Mouse (Mus musculus) heart, embryonic 15.5 days (tissue): Measurements from ENCODE around the gene Kdelr3. TPM values are rescaled to one million over a fixed set of nuclear protein-coding genes. Genes with fewer than 3 reads are reported as not detected.
A peak's percentile ranks its signal among the peaks of the same experiment; 100 is the strongest.

ENCODE experiments used
- ATAC-seq: fragments of 200-750 bp; cut with Nextera tagmentation; replicated peaks from 2 replicates; pipeline ENCODE4 v1.8.0; 2017; ENCODE audit warnings: low read depth, moderate TSS enrichment; ENCODE audit not compliant: insufficient number of reproducible peaks, insufficient read depth, low FRiP score
- H3K27ac ChIP-seq: fragments of 300-500 bp; sonication (generic); 2 replicates; pipeline ENCODE4 v1.5.1; 2015; ENCODE audit warnings: mild to moderate bottlenecking, inconsistent platforms
- H3K27me3 ChIP-seq: fragments of 300-500 bp; sonication (generic); 2 replicates; pipeline ENCODE4 v1.6.1; 2015; ENCODE audit warnings: inconsistent platforms
- H3K36me3 ChIP-seq: fragments of 300-500 bp; sonication (generic); 2 replicates; pipeline ENCODE4 v1.6.1; 2015; ENCODE audit warnings: mild to moderate bottlenecking, inconsistent platforms
- H3K4me1 ChIP-seq: fragments of 300-500 bp; sonication (generic); replicated peaks from 2 replicates; pipeline ENCODE4 v1.6.1; 2015; ENCODE audit warnings: inconsistent platforms
- H3K4me2 ChIP-seq: fragments of 300-500 bp; sonication (generic); 2 replicates; pipeline ENCODE4 v1.6.1; 2015; ENCODE audit warnings: inconsistent platforms, mild to moderate bottlenecking, moderate library complexity
- H3K4me3 ChIP-seq: fragments of 300-500 bp; sonication (generic); 2 replicates; pipeline ENCODE4 v1.5.1; 2015; ENCODE audit warnings: mild to moderate bottlenecking, inconsistent platforms
- H3K9ac ChIP-seq: fragments of 300-500 bp; sonication (generic); 2 replicates; pipeline ENCODE4 v1.6.1; 2015; ENCODE audit warnings: mild to moderate bottlenecking, inconsistent platforms
- H3K9me3 ChIP-seq: fragments of 300-500 bp; sonication (generic); replicated peaks from 2 replicates; pipeline ENCODE4 v1.6.1; 2016; ENCODE audit warnings: inconsistent platforms
- WGBS: fragments of 180-500 bp; shearing (Covaris S2); methylation state at CpG from one replicate; pipeline ENCODE4 v1.1.7; 2015; ENCODE audit warnings: mixed read lengths; 5-methylcytosine and 5-hydroxymethylcytosine counted together
- polyA plus RNA-seq: library from polyadenylated mRNA; unstranded; fragments of >200 nt; fragmentation: Nextera tagmentation; extraction: Ambion mirVana; gene quantifications from 2 replicates; pipeline ENCODE4 v1.2.1, GENCODE M21; 2015

The Kdelr3 gene
- polyA plus RNA-seq, 1 experiment from 2014 or later = 62.9 TPM

DNA sequence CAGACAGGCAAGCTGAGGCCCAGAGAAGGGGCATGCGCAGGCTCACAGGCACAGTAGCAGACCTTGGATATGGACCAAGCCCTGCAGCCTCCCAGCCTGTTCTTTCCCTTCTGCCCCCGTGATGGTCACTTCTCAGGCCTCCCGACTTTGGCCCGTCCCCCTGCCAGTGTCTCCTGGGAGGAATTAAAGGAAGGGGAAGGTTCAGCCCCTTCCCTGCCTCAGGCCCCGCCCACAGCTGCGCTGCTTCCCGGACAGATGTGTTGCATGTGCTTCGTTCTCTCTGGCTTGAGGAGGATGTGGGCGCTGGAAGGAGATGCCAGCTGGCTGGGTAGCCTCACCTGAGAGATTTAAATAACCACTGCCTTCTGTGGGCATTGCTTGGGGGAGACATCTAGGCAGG, 2.3 kb upstream of the Kdelr3 start:
- H3K9ac ChIP-seq = no peak overlapping the region
- no peaks in the 10 kb centered on the region for H3K36me3 ChIP-seq
- no peak for ATAC-seq
- no peak overlapping the region for H3K27ac ChIP-seq
- H3K4me1 ChIP-seq = peaks cover 55% of the 10 kb centered on the region
- no peak overlapping the region for H3K4me2 ChIP-seq
- peaks cover 54% of the 10 kb centered on the region for H3K27me3 ChIP-seq
- no peak overlapping the region for H3K4me3 ChIP-seq
- 12% methylated on average over 9 of the region's 9 CpGs for WGBS
- no peaks in the 10 kb centered on the region for H3K9me3 ChIP-seq

DNA sequence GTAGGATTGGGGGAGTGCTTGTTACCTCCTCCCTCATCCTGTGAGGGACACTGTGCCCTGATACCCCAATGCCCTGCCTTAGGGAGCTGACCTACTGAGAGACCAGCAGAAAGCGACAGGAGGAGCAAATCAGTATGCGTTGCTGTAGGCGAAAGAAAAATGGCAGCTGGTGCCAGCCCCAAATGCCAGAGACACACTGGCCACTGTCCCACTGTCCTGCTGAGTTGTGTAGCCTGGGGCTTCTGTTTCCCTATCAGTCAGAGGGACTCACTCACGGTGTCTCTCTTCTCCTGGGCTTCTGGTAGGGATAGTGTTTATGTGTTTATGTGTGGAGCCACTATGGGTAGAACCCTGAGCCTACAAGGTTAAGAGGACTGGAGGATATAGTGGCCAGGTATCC, 1.5 kb downstream of the Kdelr3 start:
- Histone ChIP-seq H3K4me1 (peaks cover 37% of the 10 kb centered on the region), H3K9ac (peak overlapping the region; percentile 74; the same call in 1 of the 2 replicates), H3K9me3 (no peaks in the 10 kb centered on the region), H3K4me3 (peak overlapping the region; percentile 79), H3K27ac (no peak overlapping the region), H3K4me2 (peak overlapping the region; percentile 92), H3K27me3 (peaks cover 21% of the 10 kb centered on the region), H3K36me3 (peaks cover under 1% of the 10 kb centered on the region; the same call in 1 of the 2 replicates)
- 74% methylated on average over 4 of the region's 4 CpGs for WGBS
- no peak for ATAC-seq

DNA sequence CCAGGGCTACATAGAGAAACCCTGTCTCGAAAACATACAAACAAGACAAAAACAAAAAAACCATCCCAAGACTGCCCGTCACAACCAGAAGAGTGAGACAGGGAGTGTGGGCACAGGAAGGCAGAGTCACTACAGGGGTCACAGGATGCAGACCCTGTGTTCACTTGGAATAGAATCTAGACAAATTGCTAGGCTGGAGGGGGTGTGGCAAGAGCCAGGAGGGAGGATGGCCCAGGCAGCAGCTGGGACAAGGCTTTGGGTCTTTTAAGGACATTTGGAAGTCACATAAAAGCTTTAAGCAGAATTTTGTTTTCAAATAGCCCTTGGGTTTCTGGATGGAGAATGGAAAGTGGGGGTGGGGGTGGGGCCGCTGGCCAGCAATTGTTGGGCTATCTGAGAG, 2.4 kb downstream of the Kdelr3 start:
- Histone ChIP-seq H3K27ac (no peak overlapping the region), H3K4me3 (no peak overlapping the region), H3K9ac (no peak overlapping the region), H3K4me1 (peaks cover 37% of the 10 kb centered on the region), H3K9me3 (no peaks in the 10 kb centered on the region), H3K4me2 (peak overlapping the region; percentile 92; the same call in 1 of the 2 replicates), H3K36me3 (peaks cover 8% of the 10 kb centered on the region; the same call in 1 of the 2 replicates), H3K27me3 (peaks cover 16% of the 10 kb centered on the region)
- WGBS = 85% methylated on average over 3 of the region's 3 CpGs
- ATAC-seq = no peak

GRCm38 (mm10) chr15:79519400-79520220, 3.4 kb downstream of the Kdelr3 start:
- Histone ChIP-seq H3K27me3 (peaks cover 5% of the 10 kb centered on the region), H3K9ac (no peak overlapping the region), H3K4me1 (peaks cover 35% of the 10 kb centered on the region), H3K27ac (no peak overlapping the region), H3K4me3 (no peak overlapping the region), H3K4me2 (no peak overlapping the region), H3K36me3 (peaks cover 8% of the 10 kb centered on the region; the same call in 1 of the 2 replicates), H3K9me3 (no peaks in the 10 kb centered on the region)
- 56% methylated on average over 16 of the region's 16 CpGs for WGBS
- ATAC-seq = no peak

GRCm38 (mm10) chr15:79525564-79525963, 9.4 kb downstream of the Kdelr3 start:
- peaks cover 8% of the 10 kb centered on the region for H3K4me1 ChIP-seq
- no peak overlapping the region for H3K9ac ChIP-seq
- H3K27me3 ChIP-seq = no peaks in the 10 kb centered on the region
- H3K9me3 ChIP-seq = no peaks in the 10 kb centered on the region
- H3K4me2 ChIP-seq = no peak overlapping the region
- WGBS = 81% methylated on average over 5 of the region's 5 CpGs
- no peak overlapping the region for H3K27ac ChIP-seq
- H3K36me3 ChIP-seq = peaks cover 48% of the 10 kb centered on the region
- no peak overlapping the region for H3K4me3 ChIP-seq
- no peak for ATAC-seq

DNA sequence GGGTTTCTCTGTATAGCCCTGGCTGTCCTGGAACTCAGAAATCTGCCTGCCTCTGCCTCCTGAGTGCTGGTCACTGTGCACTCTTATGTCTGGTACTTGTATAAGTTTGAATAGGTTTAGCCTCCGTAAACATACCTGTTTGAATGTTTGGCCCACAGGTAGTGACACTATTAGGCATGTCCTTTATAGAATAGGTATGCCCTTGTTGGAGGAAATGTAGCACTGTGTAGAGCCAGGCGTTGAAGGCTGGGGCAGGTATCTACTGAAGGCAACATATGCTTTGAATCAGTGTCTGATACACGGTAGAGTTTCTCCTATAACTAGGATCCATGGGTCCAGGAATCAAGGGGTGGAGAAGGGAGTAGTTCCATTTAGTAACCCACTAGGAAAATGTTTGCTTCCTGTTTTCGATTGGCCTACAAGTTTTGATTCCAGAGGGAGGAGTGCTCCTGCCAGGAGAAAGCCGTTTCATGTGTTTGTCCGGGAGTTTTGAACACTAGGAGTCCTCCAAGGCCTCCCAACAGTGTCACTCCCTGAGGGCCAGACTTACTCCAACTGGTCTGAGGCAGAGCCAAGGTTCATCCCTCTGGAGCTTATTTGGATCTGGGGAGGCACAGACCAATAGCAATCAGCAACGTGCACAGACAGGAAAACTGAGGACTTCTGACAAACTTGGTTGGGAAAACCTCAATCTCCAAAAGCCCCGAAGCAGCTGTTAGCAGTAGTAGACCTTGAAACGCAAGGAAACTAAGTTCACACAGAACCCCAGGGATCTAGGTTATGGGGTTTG, 10.0 kb downstream of the Kdelr3 start:
- H3K27ac ChIP-seq = no peak overlapping the region
- H3K36me3 ChIP-seq = peaks cover 54% of the 10 kb centered on the region
- 57% methylated on average over 9 of the region's 9 CpGs for WGBS
- H3K9ac ChIP-seq = no peak overlapping the region
- no peaks in the 10 kb centered on the region for H3K9me3 ChIP-seq
- no peak overlapping the region for H3K4me2 ChIP-seq
- no peak for ATAC-seq
- H3K4me3 ChIP-seq = no peak overlapping the region
- H3K4me1 ChIP-seq = peaks cover 8% of the 10 kb centered on the region
- H3K27me3 ChIP-seq = no peaks in the 10 kb centered on the region

GRCm38 (mm10) chr15:79527192-79527591, 11.0 kb downstream of the Kdelr3 start:
- no peak for ATAC-seq
- H3K9me3 ChIP-seq = no peaks in the 10 kb centered on the region
- H3K27me3 ChIP-seq = no peaks in the 10 kb centered on the region
- H3K9ac ChIP-seq = no peak overlapping the region
- WGBS = 75% methylated on average over 4 of the region's 4 CpGs
- peaks cover 8% of the 10 kb centered on the region for H3K4me1 ChIP-seq
- no peak overlapping the region for H3K27ac ChIP-seq
- H3K4me3 ChIP-seq = no peak overlapping the region
- H3K4me2 ChIP-seq = no peak overlapping the region
- H3K36me3 ChIP-seq = peaks cover 64% of the 10 kb centered on the region

GRCm38 (mm10) chr15:79527991-79528639, 11.9 kb downstream of the Kdelr3 start:
- WGBS = 60% methylated on average over 5 of the region's 5 CpGs
- Histone ChIP-seq H3K4me2 (no peak overlapping the region), H3K9me3 (no peaks in the 10 kb centered on the region), H3K4me1 (peaks cover 8% of the 10 kb centered on the region), H3K27me3 (no peaks in the 10 kb centered on the region), H3K27ac (no peak overlapping the region), H3K9ac (no peak overlapping the region), H3K36me3 (peaks cover 69% of the 10 kb centered on the region), H3K4me3 (no peak overlapping the region)
- ATAC-seq = no peak

DNA sequence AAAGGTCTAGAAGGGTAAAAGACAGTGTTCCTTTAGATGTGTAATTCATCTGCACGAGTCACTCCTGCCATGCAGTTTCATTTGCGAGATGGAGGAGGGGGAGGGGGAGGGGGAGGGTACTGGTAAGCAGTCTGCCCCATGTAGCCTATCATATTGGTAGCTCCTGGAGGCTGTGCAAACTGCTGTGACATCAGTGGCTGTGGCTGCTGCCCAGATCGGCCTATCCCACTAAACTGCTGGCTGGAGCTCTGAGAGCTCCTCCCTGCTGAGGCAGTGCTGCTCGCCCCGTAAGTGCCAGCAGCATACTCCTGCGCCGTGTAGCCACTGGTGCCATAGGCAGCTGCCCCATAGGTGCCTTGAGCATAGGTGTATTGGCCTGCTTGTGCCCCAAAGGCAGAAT, 13.7 kb downstream of the Kdelr3 start:
- Histone ChIP-seq H3K9ac (no peak overlapping the region), H3K36me3 (peaks cover 84% of the 10 kb centered on the region), H3K4me3 (no peak overlapping the region), H3K27me3 (no peaks in the 10 kb centered on the region), H3K27ac (no peak overlapping the region), H3K4me2 (no peak overlapping the region), H3K9me3 (no peaks in the 10 kb centered on the region), H3K4me1 (peaks cover 8% of the 10 kb centered on the region)
- 74% methylated on average over 7 of the region's 7 CpGs for WGBS
- no peak for ATAC-seq

DNA sequence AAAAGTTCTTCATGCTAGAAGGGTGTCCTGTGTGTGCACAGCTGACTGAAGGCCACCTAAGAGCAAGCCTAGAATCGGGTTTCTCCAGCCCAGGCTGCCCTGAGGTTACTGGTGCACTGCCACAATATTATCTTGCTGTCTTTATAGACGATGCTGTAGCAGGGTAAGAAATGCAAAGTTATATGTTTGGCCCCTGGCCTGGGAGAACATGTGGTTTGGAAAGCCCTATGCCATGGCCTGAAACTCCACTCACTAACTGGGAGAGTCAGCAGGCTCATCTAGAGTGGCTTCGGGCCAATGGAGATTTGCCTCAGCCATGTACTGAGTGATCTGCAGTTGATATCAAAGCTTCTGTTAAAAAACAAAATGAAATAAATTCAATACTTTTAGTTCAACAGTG, 17.6 kb downstream of the Kdelr3 start:
- 80% methylated on average over 3 of the region's 3 CpGs for WGBS
- peaks cover 98% of the 10 kb centered on the region for H3K36me3 ChIP-seq

DNA sequence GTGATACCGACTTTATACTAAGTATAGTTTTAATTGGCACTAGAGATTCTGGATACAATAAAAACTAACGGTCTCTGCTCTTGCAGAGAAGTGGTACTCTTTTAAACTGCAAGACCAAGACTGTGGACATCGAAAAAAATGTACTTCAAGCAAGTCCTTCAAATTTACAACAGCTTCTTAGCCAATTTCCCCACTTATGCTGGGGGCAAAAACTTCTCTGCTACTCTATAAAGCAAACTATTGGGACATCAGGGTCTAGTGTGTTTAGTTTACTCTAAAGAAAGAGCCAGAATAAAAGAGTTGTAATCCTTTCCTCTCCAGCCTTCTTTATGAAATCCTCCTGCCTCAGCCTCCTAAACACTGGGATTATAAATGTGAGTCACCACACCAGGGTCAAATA, 27.8 kb downstream of the Kdelr3 start:
- H3K9ac ChIP-seq = no peak overlapping the region
- peak overlapping the region; percentile 79; the same call in 1 of the 2 replicates for H3K4me3 ChIP-seq
- peaks cover 51% of the 10 kb centered on the region for H3K36me3 ChIP-seq
- H3K9me3 ChIP-seq = no peaks in the 10 kb centered on the region
- peak overlapping the region; percentile 74 for H3K4me2 ChIP-seq
- H3K27ac ChIP-seq = no peak overlapping the region
- peaks cover 23% of the 10 kb centered on the region for H3K4me1 ChIP-seq
- H3K27me3 ChIP-seq = no peaks in the 10 kb centered on the region
- 91% methylated on average over 3 of the region's 3 CpGs for WGBS
- ATAC-seq = no peak

More for the DNA sequence above, 17.6 kb downstream of the Kdelr3 start:
- H3K4me2 ChIP-seq = no peak overlapping the region
- no peak overlapping the region for H3K4me3 ChIP-seq
- peaks cover 5% of the 10 kb centered on the region for H3K4me1 ChIP-seq
- H3K9me3 ChIP-seq = no peaks in the 10 kb centered on the region
- no peak for ATAC-seq
- no peak overlapping the region for H3K27ac ChIP-seq
- H3K9ac ChIP-seq = no peak overlapping the region
- H3K27me3 ChIP-seq = no peaks in the 10 kb centered on the region
